Mouse (Mus musculus) stomach, embryonic 16.5 days (tissue): ENCODE measurements around the gene Tshz2. TPM values are rescaled to one million over a fixed set of nuclear protein-coding genes. Genes with fewer than 3 reads are reported as not detected.

ENCODE experiments used
- ATAC-seq: fragments of 200-750 bp; cut with Nextera tagmentation; 2 replicates; pipeline ENCODE4 v1.8.0; 2017; ENCODE audit warnings: moderate number of reproducible peaks, moderate TSS enrichment; ENCODE audit not compliant: insufficient read depth, low FRiP score
- H3K27ac ChIP-seq: fragments of 300-500 bp; sonication (generic); 2 replicates; pipeline ENCODE4 v1.5.1; 2014; ENCODE audit warnings: low read length
- H3K27me3 ChIP-seq: fragments of 300-500 bp; sonication (generic); 2 replicates; pipeline ENCODE4 v1.6.1; 2014; ENCODE audit warnings: low read length, control low read depth, mixed read lengths; ENCODE audit not compliant: control insufficient read depth, insufficient read depth
- H3K36me3 ChIP-seq: fragments of 300-500 bp; sonication (generic); 2 replicates; pipeline ENCODE4 v1.6.1; 2014; ENCODE audit warnings: low read length; ENCODE audit not compliant: control insufficient read depth, insufficient read depth
- H3K4me1 ChIP-seq: fragments of 300-500 bp; sonication (generic); 2 replicates; pipeline ENCODE4 v1.6.1; 2014; ENCODE audit warnings: low read length, control low read depth, mixed read lengths; ENCODE audit not compliant: control insufficient read depth, insufficient read depth
- H3K4me2 ChIP-seq: fragments of 300-500 bp; sonication (generic); 2 replicates; pipeline ENCODE4 v1.6.1; 2014; ENCODE audit warnings: low read depth, low read length, mixed read lengths
- H3K4me3 ChIP-seq: fragments of 300-500 bp; sonication (generic); replicated peaks from 2 replicates; pipeline ENCODE4 v1.5.1; 2014; ENCODE audit warnings: mild to moderate bottlenecking, low read length
- H3K9ac ChIP-seq: fragments of 300-500 bp; sonication (generic); 2 replicates; pipeline ENCODE4 v1.6.1; 2014; ENCODE audit warnings: low read length
- H3K9me3 ChIP-seq: fragments of 300-500 bp; sonication (generic); replicated peaks from 2 replicates; pipeline ENCODE4 v1.6.1; 2016; ENCODE audit warnings: low read length, control low read depth; ENCODE audit not compliant: control insufficient read depth
- WGBS: fragments of 180-500 bp; shearing (Covaris S2); extraction: QIAGEN DNeasy Blood & Tissue Kit; methylation state at CpG from one replicate; pipeline ENCODE4 v1.1.7; 2014; 5-methylcytosine and 5-hydroxymethylcytosine counted together
- polyA plus RNA-seq: library from polyadenylated mRNA; unstranded; fragments of >200 nt; fragmentation: Nextera tagmentation; extraction: Ambion mirVana; gene quantifications from 2 replicates; pipeline ENCODE4 v1.2.1, GENCODE M21; 2015

Gene Tshz2
- polyA plus RNA-seq, 1 experiment from 2014 or later = 13.5 TPM

GRCm38 (mm10) chr2:169674209-169674608 is 41.4 kb downstream of the Tshz2 start:
- Histone ChIP-seq H3K4me1 (peaks cover under 1% of the 10 kb centered on the region; the same call in 1 of the 2 replicates), H3K36me3 (no peaks in the 10 kb centered on the region), H3K27me3 (no peaks in the 10 kb centered on the region), H3K9me3 (no peaks in the 10 kb centered on the region), H3K4me2 (no peak overlapping the region), H3K4me3 (no peak overlapping the region), H3K27ac (no peak overlapping the region), H3K9ac (no peak overlapping the region)
- ATAC-seq = no peak
- 63% methylated on average over 5 of the region's 5 CpGs for WGBS

GRCm38 (mm10) chr2:169679264-169679663 is 46.5 kb downstream of the Tshz2 start:
- ATAC-seq = peak; percentile 66; the same call in 1 of the 2 replicates
- no peaks in the 10 kb centered on the region for H3K36me3 ChIP-seq
- H3K4me1 ChIP-seq = peaks cover 4% of the 10 kb centered on the region; the same call in 1 of the 2 replicates
- H3K4me2 ChIP-seq = no peak overlapping the region
- no peaks in the 10 kb centered on the region for H3K9me3 ChIP-seq
- H3K27me3 ChIP-seq = no peaks in the 10 kb centered on the region
- no peak overlapping the region for H3K4me3 ChIP-seq
- no peak overlapping the region for H3K27ac ChIP-seq
- WGBS = 46% methylated on average over 7 of the region's 7 CpGs
- no peak overlapping the region for H3K9ac ChIP-seq

GRCm38 (mm10) chr2:169679951-169680350 is 47.1 kb downstream of the Tshz2 start:
- ATAC-seq = no peak
- no peak overlapping the region for H3K27ac ChIP-seq
- H3K27me3 ChIP-seq = no peaks in the 10 kb centered on the region
- H3K4me1 ChIP-seq = peaks cover 4% of the 10 kb centered on the region; the same call in 1 of the 2 replicates
- no peak overlapping the region for H3K9ac ChIP-seq
- no peak overlapping the region for H3K4me2 ChIP-seq
- H3K9me3 ChIP-seq = no peaks in the 10 kb centered on the region
- H3K4me3 ChIP-seq = no peak overlapping the region
- WGBS = 65% methylated on average over 5 of the region's 5 CpGs
- no peaks in the 10 kb centered on the region for H3K36me3 ChIP-seq

GRCm38 (mm10) chr2:169685260-169685659 is 52.4 kb downstream of the Tshz2 start:
- no peak for ATAC-seq
- Histone ChIP-seq H3K4me1 (no peaks in the 10 kb centered on the region), H3K4me3 (no peak overlapping the region), H3K27me3 (no peaks in the 10 kb centered on the region), H3K4me2 (no peak overlapping the region), H3K9ac (no peak overlapping the region), H3K36me3 (no peaks in the 10 kb centered on the region), H3K9me3 (no peaks in the 10 kb centered on the region), H3K27ac (no peak overlapping the region)
- 50% methylated on average over 5 of the region's 5 CpGs for WGBS

- Histone ChIP-seq H3K4me1 (no peaks in the 10 kb centered on the region), H3K27ac (no peak overlapping the region), H3K9me3 (no peaks in the 10 kb centered on the region), H3K4me2 (no peak overlapping the region), H3K9ac (no peak overlapping the region), H3K4me3 (no peak overlapping the region), H3K27me3 (no peaks in the 10 kb centered on the region), H3K36me3 (no peaks in the 10 kb centered on the region)
- 71% methylated on average over 7 of the region's 7 CpGs for WGBS
- ATAC-seq = no peak
These were observed 52.9 kb downstream of the Tshz2 start for GRCm38 (mm10) chr2:169685747-169686146.

GRCm38 (mm10) chr2:169686697-169687430 is 54.1 kb downstream of the Tshz2 start:
- H3K27ac ChIP-seq = no peak overlapping the region
- no peaks in the 10 kb centered on the region for H3K27me3 ChIP-seq
- H3K4me1 ChIP-seq = no peaks in the 10 kb centered on the region
- ATAC-seq = no peak
- H3K9me3 ChIP-seq = no peaks in the 10 kb centered on the region
- WGBS = 68% methylated on average over 12 of the region's 12 CpGs
- no peak overlapping the region for H3K4me2 ChIP-seq
- no peaks in the 10 kb centered on the region for H3K36me3 ChIP-seq
- no peak overlapping the region for H3K4me3 ChIP-seq
- H3K9ac ChIP-seq = no peak overlapping the region

GRCm38 (mm10) chr2:169690054-169690453 is 57.2 kb downstream of the Tshz2 start:
- WGBS = 52% methylated on average over 2 of the region's 2 CpGs
- Histone ChIP-seq H3K4me2 (no peak overlapping the region), H3K36me3 (no peaks in the 10 kb centered on the region), H3K4me3 (no peak overlapping the region), H3K9ac (no peak overlapping the region), H3K27me3 (no peaks in the 10 kb centered on the region), H3K9me3 (no peaks in the 10 kb centered on the region), H3K27ac (no peak overlapping the region), H3K4me1 (peaks cover 6% of the 10 kb centered on the region; the same call in 1 of the 2 replicates)
- ATAC-seq = no peak

GRCm38 (mm10) chr2:169694494-169694893 is 61.7 kb downstream of the Tshz2 start:
- no peaks in the 10 kb centered on the region for H3K36me3 ChIP-seq
- H3K9ac ChIP-seq = no peak overlapping the region
- no peaks in the 10 kb centered on the region for H3K27me3 ChIP-seq
- no peak overlapping the region for H3K4me3 ChIP-seq
- H3K9me3 ChIP-seq = no peaks in the 10 kb centered on the region
- H3K4me2 ChIP-seq = no peak overlapping the region
- H3K4me1 ChIP-seq = peaks cover 30% of the 10 kb centered on the region
- 85% methylated on average over 9 of the region's 9 CpGs for WGBS
- no peak for ATAC-seq
- no peak overlapping the region for H3K27ac ChIP-seq

GRCm38 (mm10) chr2:169695025-169695424 is 62.2 kb downstream of the Tshz2 start:
- H3K4me3 ChIP-seq = no peak overlapping the region
- H3K9me3 ChIP-seq = no peaks in the 10 kb centered on the region
- H3K4me2 ChIP-seq = no peak overlapping the region
- no peak overlapping the region for H3K27ac ChIP-seq
- 59% methylated on average over 9 of the region's 9 CpGs for WGBS
- peak; percentile 65; the same call in 1 of the 2 replicates for ATAC-seq
- H3K4me1 ChIP-seq = peaks cover 36% of the 10 kb centered on the region
- H3K27me3 ChIP-seq = no peaks in the 10 kb centered on the region
- no peaks in the 10 kb centered on the region for H3K36me3 ChIP-seq
- H3K9ac ChIP-seq = no peak overlapping the region
